Mouse (Mus musculus) MEL (cell line): ENCODE measurements around the gene Pmfbp1.

Experiments used
- BHLHE40 ChIP-seq: IDR thresholded peaks from 2 replicates; pipeline ENCODE4 v1.6.1; 2012; ENCODE audit warnings: low read depth, mild to moderate bottlenecking, inconsistent platforms, low read length, improper control_type of control experiment, borderline replicate concordance
- CHD1 ChIP-seq: IDR thresholded peaks from 2 replicates; pipeline ENCODE4 v1.6.1; 2012; ENCODE audit warnings: low read depth, mild to moderate bottlenecking, inconsistent platforms, low read length, improper control_type of control experiment
- CTCF ChIP-seq, 3 experiments: IDR thresholded peaks in 2 of 3; conservative IDR thresholded peaks in 1 of 3; 2 replicates each; pipeline ENCODE4 v1.5.1; 2011 to 2012; ENCODE audit warnings: low read length in 3 of 3, low read depth in 2 of 3, mild to moderate bottlenecking in 2 of 3, improper control_type of control experiment in 1 of 3, inconsistent platforms in 1 of 3, mixed read lengths in 1 of 3, moderate library complexity in 1 of 3; ENCODE audit not compliant: control insufficient read depth in 1 of 3, insufficient read depth in 1 of 3, poor library complexity in 1 of 3, severe bottlenecking in 1 of 3
- EP300 ChIP-seq, 2 experiments: IDR thresholded peaks; 2 replicates each; pipeline ENCODE4 v1.6.1; 2011; ENCODE audit warnings: improper control_type of control experiment in 2 of 2, low read length in 2 of 2, low read depth in 1 of 2, mild to moderate bottlenecking in 1 of 2
- POLR2A ChIP-seq, 2 experiments: IDR thresholded peaks; 2 replicates each; pipeline ENCODE4 v1.6.1; 2011 to 2012; ENCODE audit warnings: low read length in 2 of 2, mild to moderate bottlenecking in 2 of 2, control low read depth in 1 of 2, improper control_type of control experiment in 1 of 2, low read depth in 1 of 2, moderate library complexity in 1 of 2; ENCODE audit not compliant: control insufficient read depth in 1 of 2, insufficient read depth in 1 of 2, poor library complexity in 1 of 2

GRCm38 (mm10) chr8:109484741-109485140, 9.1 kb upstream of the Pmfbp1 start:
- TF ChIP-seq POLR2A (IDR thresholded peaks at IDR 0.05; ENCODE audit: control insufficient read depth in 1 of 2, insufficient read depth in 1 of 2, low read depth in 1 of 2, low read length in 2 of 2, poor library complexity in 1 of 2) (no peak), EP300 (IDR thresholded peaks at IDR 0.05; ENCODE audit: low read depth in 1 of 2, low read length in 2 of 2) (no peak), BHLHE40 (no peak), CHD1 (no peak), CTCF (IDR thresholded peaks at IDR 0.05 in 2 of 3, conservative IDR thresholded peaks at IDR 0.05 in 1 of 3; ENCODE audit: control insufficient read depth in 1 of 3, insufficient read depth in 1 of 3, low read depth in 2 of 3, low read length in 3 of 3, poor library complexity in 1 of 3, severe bottlenecking in 1 of 3) (no peak)
